Mouse (Mus musculus): ENCODE measurements around the gene Atxn1. TPM values are rescaled to one million over a fixed set of nuclear protein-coding genes. Genes with fewer than 3 reads are reported as not detected.

Atxn1 gene
- polyA plus RNA-seq, 1 experiment from 2014 or later = 11.9 TPM

GRCm38 (mm10) chr13:45902457-45902856, 62.4 kb downstream of the Atxn1 start:
- DNase-seq (ENCODE audit: low spot score) (no peak), ATAC-seq (no peak)
- no peak overlapping the region for H3K4me3 ChIP-seq (ENCODE audit: low read depth, low read length)
- H3K36me3 ChIP-seq (ENCODE audit: insufficient read depth, low read length) = no peaks in the 10 kb centered on the region
- H3K4me1 ChIP-seq (ENCODE audit: insufficient read depth, low read depth, low read length) = peaks cover 4% of the 10 kb centered on the region; the same call in 1 of the 2 replicates
- no peaks in the 10 kb centered on the region for H3K9me3 ChIP-seq (ENCODE audit: low read length)
- no peak for TF ChIP-seq CTCF (IDR thresholded peaks at IDR 0.05)
- TF ChIP-seq EP300 (IDR thresholded peaks at IDR 0.05) = no peak
- H3K4me2 ChIP-seq (replicated peaks; ENCODE audit: low read depth, low read length) = no peak overlapping the region
- no peak overlapping the region for H3K27ac ChIP-seq (ENCODE audit: low read length)
- H3K27me3 ChIP-seq (replicated peaks; ENCODE audit: insufficient read depth, low read length) = no peaks in the 10 kb centered on the region
- WGBS = 92% methylated on average over 5 of the region's 5 CpGs
- no peak overlapping the region for H3K9ac ChIP-seq (replicated peaks; ENCODE audit: low read depth)

GRCm38 (mm10) chr13:45900776-45901175, 64.0 kb downstream of the Atxn1 start:
- ATAC-seq = no peak
- Histone ChIP-seq H3K27ac (ENCODE audit: low read length) (no peak overlapping the region), H3K4me2 (replicated peaks; ENCODE audit: low read depth, low read length) (no peak overlapping the region), H3K4me3 (ENCODE audit: low read depth, low read length) (no peak overlapping the region), H3K4me1 (ENCODE audit: insufficient read depth, low read depth, low read length) (peaks cover 4% of the 10 kb centered on the region; the same call in 1 of the 2 replicates), H3K36me3 (ENCODE audit: insufficient read depth, low read length) (no peaks in the 10 kb centered on the region), H3K9me3 (ENCODE audit: low read length) (no peaks in the 10 kb centered on the region), H3K9ac (replicated peaks; ENCODE audit: low read depth) (no peak overlapping the region), H3K27me3 (replicated peaks; ENCODE audit: insufficient read depth, low read length) (no peaks in the 10 kb centered on the region)
- TF ChIP-seq CTCF (IDR thresholded peaks at IDR 0.05) = no peak
- TF ChIP-seq EP300 (IDR thresholded peaks at IDR 0.05) = no peak
- 58% methylated on average over 8 of the region's 8 CpGs for WGBS
- no peak for DNase-seq (ENCODE audit: low spot score)

GRCm38 (mm10) chr13:45897571-45897970, 67.2 kb downstream of the Atxn1 start:
- no peak overlapping the region for H3K9ac ChIP-seq (replicated peaks; ENCODE audit: low read depth)
- no peaks in the 10 kb centered on the region for H3K9me3 ChIP-seq (ENCODE audit: low read length)
- no peak overlapping the region for H3K4me2 ChIP-seq (replicated peaks; ENCODE audit: low read depth, low read length)
- DNase-seq (ENCODE audit: low spot score) = no peak
- no peak overlapping the region for H3K27ac ChIP-seq (ENCODE audit: low read length)
- H3K4me1 ChIP-seq (ENCODE audit: insufficient read depth, low read depth, low read length) = peaks cover 4% of the 10 kb centered on the region; the same call in 1 of the 2 replicates
- H3K27me3 ChIP-seq (replicated peaks; ENCODE audit: insufficient read depth, low read length) = no peaks in the 10 kb centered on the region
- H3K36me3 ChIP-seq (ENCODE audit: insufficient read depth, low read length) = no peaks in the 10 kb centered on the region
- TF ChIP-seq EP300 (IDR thresholded peaks at IDR 0.05) (no peak), CTCF (IDR thresholded peaks at IDR 0.05) (no peak)
- no peak overlapping the region for H3K4me3 ChIP-seq (ENCODE audit: low read depth, low read length)
- WGBS = 33% methylated on average over 2 of the region's 2 CpGs
- ATAC-seq = no peak

- Histone ChIP-seq H3K27me3 (replicated peaks; ENCODE audit: insufficient read depth, low read length) (no peaks in the 10 kb centered on the region), H3K27ac (ENCODE audit: low read length) (no peak overlapping the region), H3K36me3 (ENCODE audit: insufficient read depth, low read length) (no peaks in the 10 kb centered on the region), H3K4me2 (replicated peaks; ENCODE audit: low read depth, low read length) (no peak overlapping the region), H3K9ac (replicated peaks; ENCODE audit: low read depth) (no peak overlapping the region), H3K4me3 (ENCODE audit: low read depth, low read length) (no peak overlapping the region), H3K9me3 (ENCODE audit: low read length) (no peaks in the 10 kb centered on the region), H3K4me1 (ENCODE audit: insufficient read depth, low read depth, low read length) (peaks cover 4% of the 10 kb centered on the region; the same call in 1 of the 2 replicates)
- 71% methylated on average over 10 of the region's 10 CpGs for WGBS
- DNase-seq (ENCODE audit: low spot score) = no peak
- no peak for ATAC-seq
- TF ChIP-seq CTCF (IDR thresholded peaks at IDR 0.05) (no peak), EP300 (IDR thresholded peaks at IDR 0.05) (no peak)
Measured at GRCm38 (mm10) chr13:45894760-45895159, 70.0 kb downstream of the Atxn1 start.

GRCm38 (mm10) chr13:45894234-45894633, 70.6 kb downstream of the Atxn1 start:
- H3K4me1 ChIP-seq (ENCODE audit: insufficient read depth, low read depth, low read length) = peaks cover 4% of the 10 kb centered on the region; the same call in 1 of the 2 replicates
- DNase-seq (ENCODE audit: low spot score) (no peak), ATAC-seq (no peak)
- whole genome bisulfite sequencing = 84% methylated on average over 6 of the region's 6 CpGs
- no peaks in the 10 kb centered on the region for H3K27me3 ChIP-seq (replicated peaks; ENCODE audit: insufficient read depth, low read length)
- no peaks in the 10 kb centered on the region for H3K36me3 ChIP-seq (ENCODE audit: insufficient read depth, low read length)
- H3K9me3 ChIP-seq (ENCODE audit: low read length) = no peaks in the 10 kb centered on the region
- no peak overlapping the region for H3K27ac ChIP-seq (ENCODE audit: low read length)
- no peak for TF ChIP-seq CTCF (IDR thresholded peaks at IDR 0.05)
- no peak for TF ChIP-seq EP300 (IDR thresholded peaks at IDR 0.05)
- no peak overlapping the region for H3K4me3 ChIP-seq (ENCODE audit: low read depth, low read length)
- no peak overlapping the region for H3K9ac ChIP-seq (replicated peaks; ENCODE audit: low read depth)
- no peak overlapping the region for H3K4me2 ChIP-seq (replicated peaks; ENCODE audit: low read depth, low read length)

DNA sequence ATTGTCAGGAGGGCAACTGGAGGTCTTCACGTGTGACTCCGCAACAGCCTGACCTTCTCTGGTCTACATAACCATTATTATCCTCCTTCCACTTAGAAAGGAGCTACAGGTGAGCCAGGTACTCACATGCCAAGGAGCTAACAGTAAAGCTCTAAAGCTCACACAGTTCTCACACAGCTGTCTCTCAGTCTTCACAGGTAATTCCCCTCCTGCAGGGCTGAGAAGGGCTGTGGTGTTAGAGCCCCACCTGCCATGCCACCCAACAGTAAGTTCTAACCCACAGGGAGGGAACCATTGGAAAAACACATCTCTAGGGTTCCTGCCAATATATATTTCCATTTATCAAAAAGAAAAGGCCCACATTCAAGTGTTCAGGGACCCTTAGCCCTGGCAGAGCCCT, 73.7 kb downstream of the Atxn1 start:
- ATAC-seq = no peak
- Histone ChIP-seq H3K36me3 (ENCODE audit: insufficient read depth, low read length) (no peaks in the 10 kb centered on the region), H3K4me2 (replicated peaks; ENCODE audit: low read depth, low read length) (no peak overlapping the region), H3K27ac (ENCODE audit: low read length) (no peak overlapping the region), H3K4me1 (ENCODE audit: insufficient read depth, low read depth, low read length) (no peaks in the 10 kb centered on the region), H3K9me3 (ENCODE audit: low read length) (no peaks in the 10 kb centered on the region), H3K9ac (replicated peaks; ENCODE audit: low read depth) (no peak overlapping the region), H3K4me3 (ENCODE audit: low read depth, low read length) (no peak overlapping the region), H3K27me3 (replicated peaks; ENCODE audit: insufficient read depth, low read length) (no peaks in the 10 kb centered on the region)
- DNase-seq (ENCODE audit: low spot score) = no peak
- TF ChIP-seq CTCF (IDR thresholded peaks at IDR 0.05) (no peak), EP300 (IDR thresholded peaks at IDR 0.05) (no peak)
- 82% methylated on average over 2 of the region's 2 CpGs for WGBS

All from lung, postnatal 0 days (tissue).